Mouse (Mus musculus): ENCODE results near the gene Ccdc152. TPM values are rescaled to one million over a fixed set of nuclear protein-coding genes. Genes with fewer than 3 reads are reported as not detected.
A peak's percentile ranks its signal among the peaks of the same experiment; 100 is the strongest.

The Ccdc152 gene
- total and polyA plus RNA-seq, 3 experiments, result 0.39 TPM; not detected in 2

GRCm38 (mm10) chr15:3316617-3317016 lies 13.3 kb upstream of the Ccdc152 start:
- H3K9ac ChIP-seq (ENCODE audit: low read depth, low read length), result no peak overlapping the region

GRCm38 (mm10) chr15:3312937-3313336 lies 9.6 kb upstream of the Ccdc152 start:
- Histone ChIP-seq H3K4me3 (no peak overlapping the region), H3K79me2 (replicated peaks; ENCODE audit: control insufficient read depth, insufficient read depth, low read length) (no peaks in the 10 kb centered on the region), H3K4me1 (ENCODE audit: control insufficient read depth, insufficient read depth, low read length) (no peaks in the 10 kb centered on the region), H3K36me3 (ENCODE audit: control insufficient read depth, insufficient read depth, low read length) (peaks cover 3% of the 10 kb centered on the region; the same call in 1 of the 2 replicates), H3K27me3 (ENCODE audit: control insufficient read depth, insufficient read depth, low read length) (no peaks in the 10 kb centered on the region), H3K9ac (ENCODE audit: low read depth, low read length) (no peak overlapping the region), H3K27ac (no peak overlapping the region)
- no peak for DNase-seq
- TF ChIP-seq CTCF (IDR thresholded peaks at IDR 0.05) (no peak), POLR2A (IDR thresholded peaks at IDR 0.05; ENCODE audit: insufficient read depth, low read depth, low read length) (no peak), EP300 (IDR thresholded peaks at IDR 0.05; ENCODE audit: insufficient read depth, low read depth, low read length) (no peak)
- intact Hi-C loops (cut with DNase I), result no loop called here

More at GRCm38 (mm10) chr15:3316617-3317016, 13.3 kb upstream of the Ccdc152 start:
- Histone ChIP-seq H3K36me3 (ENCODE audit: control insufficient read depth, insufficient read depth, low read length) (peaks cover 3% of the 10 kb centered on the region; the same call in 1 of the 2 replicates), H3K27ac (no peak overlapping the region), H3K79me2 (replicated peaks; ENCODE audit: control insufficient read depth, insufficient read depth, low read length) (no peaks in the 10 kb centered on the region), H3K27me3 (ENCODE audit: control insufficient read depth, insufficient read depth, low read length) (no peaks in the 10 kb centered on the region), H3K4me1 (ENCODE audit: control insufficient read depth, insufficient read depth, low read length) (no peaks in the 10 kb centered on the region), H3K4me3 (no peak overlapping the region)
- TF ChIP-seq EP300 (IDR thresholded peaks at IDR 0.05; ENCODE audit: insufficient read depth, low read depth, low read length) (no peak), POLR2A (IDR thresholded peaks at IDR 0.05; ENCODE audit: insufficient read depth, low read depth, low read length) (no peak), CTCF (IDR thresholded peaks at IDR 0.05) (no peak)
- 79% methylated on average over 2 of the region's 2 CpGs for WGBS
- intact Hi-C loops (cut with DNase I), result no loop called here
- DNase-seq, result no peak

- TF ChIP-seq CTCF (IDR thresholded peaks at IDR 0.05) (no peak), EP300 (IDR thresholded peaks at IDR 0.05; ENCODE audit: insufficient read depth, low read depth, low read length) (no peak), POLR2A (IDR thresholded peaks at IDR 0.05; ENCODE audit: insufficient read depth, low read depth, low read length) (no peak)
- Histone ChIP-seq H3K9ac (ENCODE audit: low read depth, low read length) (no peak overlapping the region), H3K27ac (no peak overlapping the region), H3K4me3 (no peak overlapping the region), H3K4me1 (ENCODE audit: control insufficient read depth, insufficient read depth, low read length) (no peaks in the 10 kb centered on the region), H3K36me3 (ENCODE audit: control insufficient read depth, insufficient read depth, low read length) (peaks cover 3% of the 10 kb centered on the region; the same call in 1 of the 2 replicates), H3K27me3 (ENCODE audit: control insufficient read depth, insufficient read depth, low read length) (no peaks in the 10 kb centered on the region), H3K79me2 (replicated peaks; ENCODE audit: control insufficient read depth, insufficient read depth, low read length) (no peaks in the 10 kb centered on the region)
- intact Hi-C loops (cut with DNase I), result no loop called here
- no peak for DNase-seq
- 91% methylated on average over 3 of the region's 3 CpGs for WGBS
Observed at GRCm38 (mm10) chr15:3309856-3310255, 6.5 kb upstream of the Ccdc152 start.

- DNase-seq, result no peak
- Histone ChIP-seq H3K27me3 (ENCODE audit: control insufficient read depth, insufficient read depth, low read length) (no peaks in the 10 kb centered on the region), H3K27ac (no peak overlapping the region), H3K4me1 (ENCODE audit: control insufficient read depth, insufficient read depth, low read length) (no peaks in the 10 kb centered on the region), H3K4me3 (no peak overlapping the region), H3K9ac (ENCODE audit: low read depth, low read length) (no peak overlapping the region), H3K79me2 (replicated peaks; ENCODE audit: control insufficient read depth, insufficient read depth, low read length) (no peaks in the 10 kb centered on the region), H3K36me3 (ENCODE audit: control insufficient read depth, insufficient read depth, low read length) (no peaks in the 10 kb centered on the region)
- TF ChIP-seq EP300 (IDR thresholded peaks at IDR 0.05; ENCODE audit: insufficient read depth, low read depth, low read length) (no peak), POLR2A (IDR thresholded peaks at IDR 0.05; ENCODE audit: insufficient read depth, low read depth, low read length) (no peak), CTCF (IDR thresholded peaks at IDR 0.05) (no peak)
- intact Hi-C loops (cut with DNase I), result no loop called here
- 88% methylated on average over 4 of the region's 4 CpGs for WGBS
Observed at GRCm38 (mm10) chr15:3300361-3301100, 2.8 kb downstream of the Ccdc152 start.

GRCm38 (mm10) chr15:3297615-3298014 lies 5.7 kb downstream of the Ccdc152 start:
- intact Hi-C loops (cut with DNase I), result loop anchor here (5.0 to 10.0 kb wide), 3 partner anchors 285 to 747 kb away; partner anchors contain the start of gene Ghr
- DNase-seq, result no peak
- WGBS, result 72% methylated on average over 8 of the region's 8 CpGs
- no peak for TF ChIP-seq CTCF (IDR thresholded peaks at IDR 0.05)
- no peak for TF ChIP-seq POLR2A (IDR thresholded peaks at IDR 0.05; ENCODE audit: insufficient read depth, low read depth, low read length)
- TF ChIP-seq EP300 (IDR thresholded peaks at IDR 0.05; ENCODE audit: insufficient read depth, low read depth, low read length), result no peak
- Histone ChIP-seq H3K4me1 (ENCODE audit: control insufficient read depth, insufficient read depth, low read length) (no peaks in the 10 kb centered on the region), H3K9ac (ENCODE audit: low read depth, low read length) (no peak overlapping the region), H3K27ac (no peak overlapping the region), H3K36me3 (ENCODE audit: control insufficient read depth, insufficient read depth, low read length) (no peaks in the 10 kb centered on the region), H3K79me2 (replicated peaks; ENCODE audit: control insufficient read depth, insufficient read depth, low read length) (no peaks in the 10 kb centered on the region), H3K27me3 (ENCODE audit: control insufficient read depth, insufficient read depth, low read length) (no peaks in the 10 kb centered on the region), H3K4me3 (no peak overlapping the region)

- WGBS, result 76% methylated on average over 1 of the region's 1 CpGs
- H3K79me2 ChIP-seq (replicated peaks; ENCODE audit: control insufficient read depth, insufficient read depth, low read length), result no peaks in the 10 kb centered on the region
- TF ChIP-seq POLR2A (IDR thresholded peaks at IDR 0.05; ENCODE audit: insufficient read depth, low read depth, low read length), result no peak
- no peak for TF ChIP-seq EP300 (IDR thresholded peaks at IDR 0.05; ENCODE audit: insufficient read depth, low read depth, low read length)
- TF ChIP-seq CTCF (IDR thresholded peaks at IDR 0.05), result peak; percentile 62
- H3K36me3 ChIP-seq (ENCODE audit: control insufficient read depth, insufficient read depth, low read length), result no peaks in the 10 kb centered on the region
- no peak overlapping the region for H3K4me3 ChIP-seq
- no peak for DNase-seq
- H3K27ac ChIP-seq, result no peak overlapping the region
- no peak overlapping the region for H3K9ac ChIP-seq (ENCODE audit: low read depth, low read length)
- intact Hi-C loops (cut with DNase I), result loop anchor here (5.0 to 10.0 kb wide), 3 partner anchors 286 to 749 kb away; partner anchors contain the start of gene Ghr
- H3K4me1 ChIP-seq (ENCODE audit: control insufficient read depth, insufficient read depth, low read length), result no peaks in the 10 kb centered on the region
- no peaks in the 10 kb centered on the region for H3K27me3 ChIP-seq (ENCODE audit: control insufficient read depth, insufficient read depth, low read length)
Observed at GRCm38 (mm10) chr15:3295986-3296385, 7.3 kb downstream of the Ccdc152 start.
